Mouse (Mus musculus) B cell, adult 2 months (primary cell): ENCODE results near the gene Mrps7.

ENCODE experiments used
- DNase-seq, 2 experiments: peaks; one replicate each; pipeline ENCODE4 v3.0.0; 2022

Gene Mrps7

DNA sequence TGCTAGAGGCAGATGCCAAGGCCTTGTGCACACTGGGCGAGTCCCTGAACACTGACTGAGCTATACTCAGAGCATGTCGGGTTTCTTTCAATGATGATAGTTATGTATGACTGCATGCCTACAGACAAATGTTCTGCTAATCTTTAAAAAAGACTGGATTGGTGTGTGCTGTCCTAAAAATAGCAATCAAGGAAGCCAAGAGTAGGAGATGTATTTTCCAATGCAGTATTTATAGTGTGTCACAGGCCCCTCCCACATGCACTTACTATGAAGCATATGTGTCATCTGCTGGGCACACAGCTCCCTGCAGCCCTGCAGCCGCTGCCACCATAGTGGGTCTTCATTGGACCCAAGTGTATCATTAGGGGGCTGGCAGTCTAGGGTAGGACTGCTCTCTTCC is 49.5 kb downstream of the Mrps7 start:
- DNase-seq = no peak

DNA sequence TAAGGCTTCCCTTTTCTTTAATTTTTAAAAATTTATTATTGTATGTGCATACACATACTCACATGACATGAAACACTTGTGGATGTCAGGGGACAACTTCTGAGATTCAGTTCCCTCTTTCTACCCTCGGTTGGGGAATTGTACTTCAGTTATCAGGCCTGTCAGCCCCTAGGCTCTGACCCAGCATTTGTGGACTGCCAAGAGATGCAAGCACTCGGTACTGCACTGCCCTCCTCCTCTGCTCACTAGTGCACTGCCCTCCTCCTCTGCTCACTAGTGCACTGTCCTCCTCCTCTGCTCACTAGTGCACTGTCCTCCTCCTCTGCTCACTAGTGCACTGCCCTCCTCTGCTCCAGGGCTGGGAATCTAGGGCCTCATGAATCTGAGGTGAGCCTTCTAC is 50.4 kb downstream of the Mrps7 start:
- peak; percentile 68 to 70 for DNase-seq
